Mouse (Mus musculus) ovary, postnatal 14 days (tissue): ENCODE measurements around the gene Rpl10l.

Source experiments
- DNase-seq: peaks from one replicate; pipeline ENCODE4 v3.0.0; 2022; ENCODE audit warnings: low spot score

The Rpl10l gene

DNA sequence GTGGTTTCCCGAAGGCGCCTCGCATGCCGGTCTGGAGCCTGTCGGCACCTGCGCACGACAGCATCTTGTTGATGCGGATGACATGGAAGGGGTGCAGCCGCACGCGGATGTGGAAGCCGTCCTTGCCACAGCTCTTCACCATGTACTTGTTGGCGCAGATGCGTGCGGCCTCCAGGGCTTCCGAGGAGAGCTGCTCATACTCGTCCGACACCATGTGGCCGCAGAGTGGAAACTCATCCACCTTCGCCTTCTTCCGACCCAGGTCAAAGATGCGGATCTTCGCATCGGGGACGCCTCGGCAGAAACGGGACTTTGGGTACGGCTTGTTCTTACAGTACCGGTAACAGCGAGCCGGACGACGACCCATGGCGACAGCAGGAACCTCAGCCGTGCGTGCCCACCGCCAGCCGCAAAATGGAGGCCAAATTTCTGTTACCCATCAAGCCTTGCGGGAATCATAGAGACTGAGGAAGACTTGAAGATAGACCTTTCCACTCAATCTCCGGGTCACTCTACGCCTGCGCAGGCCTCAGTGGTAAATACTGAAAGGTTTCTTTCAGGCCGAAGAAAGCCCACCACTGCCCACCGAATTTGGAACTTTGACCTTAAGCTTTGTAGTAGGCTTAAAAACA, at the start of gene Rpl10l:
Gene Rpl10l (minus strand): TSS at position 411 of the 632 bp plus-strand sequence.
- DNase-seq, result no peak

DNA sequence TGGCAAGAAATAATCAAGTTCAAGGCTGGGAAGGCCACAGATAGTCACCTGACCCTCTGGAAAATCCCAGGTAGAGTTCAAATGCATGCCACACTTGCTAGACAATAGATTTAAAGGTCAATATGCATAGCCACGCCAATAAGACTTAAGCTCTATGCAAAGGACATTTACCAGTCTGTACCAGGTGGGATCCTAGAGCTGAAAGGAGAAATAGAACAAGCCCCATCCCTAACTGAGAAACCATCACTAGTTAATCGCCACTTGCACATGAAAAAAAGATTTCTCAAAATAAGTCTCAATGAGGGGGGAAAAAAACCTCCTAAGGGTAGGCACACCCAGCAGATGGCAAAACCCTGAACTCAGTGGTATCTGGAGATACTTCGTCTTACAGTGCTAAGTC, 8.3 kb downstream of the Rpl10l start:
- no peak for DNase-seq

DNA sequence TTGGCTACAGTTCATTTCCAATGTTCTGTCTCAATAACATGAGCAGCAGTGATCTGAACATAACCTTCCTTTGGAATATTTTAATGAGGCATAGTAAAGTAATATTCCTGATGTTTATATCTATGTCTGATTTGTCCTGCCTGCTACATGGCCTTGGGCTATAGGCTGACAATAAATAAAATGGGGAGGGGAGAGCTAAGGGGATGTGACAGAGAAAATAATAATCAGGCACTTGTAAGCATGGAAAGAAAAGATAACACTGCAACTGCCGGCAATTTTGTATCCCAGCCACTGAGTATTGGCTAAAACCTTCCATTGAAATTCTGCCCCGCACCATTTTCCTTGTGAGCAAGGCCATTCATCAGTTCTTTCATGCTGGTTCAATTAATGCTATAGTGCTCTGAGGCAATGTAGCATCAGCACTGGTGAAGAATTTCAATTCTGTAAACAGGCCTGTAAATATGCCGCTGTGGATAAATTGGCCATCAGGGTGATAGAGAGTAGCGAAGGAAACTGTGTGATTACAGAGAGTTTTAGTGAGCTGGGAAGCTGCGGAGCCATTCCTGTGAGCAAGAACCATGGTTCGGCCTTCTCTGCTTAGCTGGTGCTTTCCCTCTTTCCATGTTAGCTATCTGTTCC, 38.6 kb downstream of the Rpl10l start:
- DNase-seq, result no peak

DNA sequence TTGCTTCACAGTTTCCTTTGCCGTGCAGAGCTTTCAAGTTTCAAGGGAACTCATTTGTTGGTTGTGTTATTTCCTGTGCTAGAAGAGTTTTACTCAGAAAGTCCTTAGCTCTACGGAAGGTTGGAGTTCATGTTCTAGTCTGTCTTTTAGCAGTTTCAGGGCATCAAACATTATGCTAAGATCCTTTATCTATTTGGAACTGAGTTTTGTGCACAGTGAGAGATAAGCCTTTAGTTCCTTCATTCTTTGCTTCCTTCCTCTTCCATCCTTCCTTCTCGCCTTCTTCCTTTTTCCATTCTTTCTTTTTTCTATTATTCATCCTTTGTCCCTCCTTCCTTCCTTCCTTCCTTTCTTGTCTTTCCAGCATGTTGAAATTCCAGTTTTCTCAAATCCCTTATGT, 50.0 kb downstream of the Rpl10l start:
- DNase-seq, result no peak
